Mouse (Mus musculus) kidney, adult 2 months (tissue): ENCODE data around the gene Spsb4.

Experiments
- CTCF ChIP-seq: fragments of 200-500 bp; conservative IDR thresholded peaks from 2 replicates; pipeline ENCODE4 v1.5.1; 2011; ENCODE audit warnings: low read depth, mild to moderate bottlenecking, control low read depth, low read length, moderate library complexity, mixed read lengths; ENCODE audit not compliant: insufficient read depth, insufficient read length
- POLR2A ChIP-seq: fragments of 200-500 bp; IDR thresholded peaks from one replicate; pipeline ENCODE4 v1.6.1; 2011; ENCODE audit warnings: low read depth, low read length, control low read depth

DNA sequence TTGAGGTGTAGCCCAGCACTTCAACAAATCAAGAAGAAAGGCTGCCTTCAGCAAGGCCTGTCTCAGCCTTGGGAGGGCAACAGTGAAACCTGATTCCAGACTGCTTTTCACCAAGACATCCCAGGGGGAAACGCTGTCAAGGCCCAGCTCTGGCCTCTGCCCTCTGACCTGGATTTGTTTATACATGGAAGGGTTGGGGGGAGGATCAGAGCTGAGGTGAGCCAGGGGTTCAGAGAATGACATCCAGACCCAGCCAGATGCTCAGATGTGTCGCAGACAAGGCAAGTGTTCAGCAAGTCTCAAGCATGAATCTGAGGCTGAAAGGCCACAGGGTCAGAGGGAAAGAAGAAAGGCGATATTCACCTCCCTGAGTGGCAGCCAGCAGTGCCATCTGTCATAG is 36.3 kb downstream of the Spsb4 start:
- TF ChIP-seq POLR2A (no peak), CTCF (no peak)
